ENCODE assay signal across 19 mouse cellular contexts in genomic region chr15:83715582-83716228, GRCm38 (mm10). TPM values are rescaled to one million over a fixed set of nuclear protein-coding genes. Genes with fewer than 3 reads are reported as not detected.
"Had no signal": no experiment of that assay in that cellular context is flagged by ENCODE, and none has a peak within 500 bp of the region (broad histone marks: within the 10 kb centered on the region; RNA-seq: fewer than 3 reads in every experiment).

No protein-coding gene starts in this region.

- H3K27me3 ChIP-seq: lung, embryonic 15.5 days; neural tube, embryonic 12.5 days; stomach, embryonic 15.5 days had no signal

- H3K9me3 ChIP-seq: lung, embryonic 15.5 days; megakaryocyte, embryonic 14.5 days; midbrain, embryonic 13.5 days; midbrain, embryonic 15.5 days; neural tube, embryonic 12.5 days; stomach, embryonic 15.5 days had no signal

- H3K4me1 ChIP-seq: lung, embryonic 15.5 days; megakaryocyte, embryonic 14.5 days; stomach, embryonic 15.5 days had no signal

- DNase-seq: lung, postnatal 14 days; lung, postnatal 36 days; right cerebral cortex, postnatal 14 days; thymus, adult 2 months; thymus, postnatal 25 days; thymus, postnatal 4 days had no signal

- H3K4me3 ChIP-seq: lung, embryonic 15.5 days; megakaryocyte, embryonic 14.5 days; midbrain, embryonic 13.5 days; midbrain, embryonic 15.5 days; neural tube, embryonic 12.5 days; stomach, embryonic 15.5 days had no signal

- ATAC-seq: lung, postnatal 0 days; midbrain, embryonic 13.5 days; midbrain, embryonic 15.5 days had no signal

- H3K27ac ChIP-seq: lung, embryonic 15.5 days; macrophage; midbrain, embryonic 13.5 days; midbrain, embryonic 15.5 days; neural tube, embryonic 12.5 days; stomach, embryonic 15.5 days; stomach, postnatal 0 days had no signal

- H3K4me2 ChIP-seq: lung, embryonic 15.5 days; midbrain, embryonic 11.5 days; midbrain, embryonic 13.5 days; midbrain, embryonic 15.5 days; neural tube, embryonic 12.5 days; stomach, embryonic 15.5 days had no signal

- H3K36me3 ChIP-seq: lung, embryonic 15.5 days; midbrain, embryonic 15.5 days; stomach, embryonic 15.5 days had no signal

- H3K9ac ChIP-seq: lung, embryonic 15.5 days; midbrain, embryonic 13.5 days; midbrain, embryonic 15.5 days; neural tube, embryonic 12.5 days; stomach, embryonic 15.5 days had no signal

RNA-seq across cellular contexts. Expression of gene Scube1, which starts 9.1 kb away (rescaled TPM):
- total RNA-seq: megakaryocyte progenitor cell, adult 5-6 weeks; monocyte, adult 5-6 weeks; neutrophil, adult 5-6 weeks had no signal
- polyA plus RNA-seq: macrophage had no signal
